8 mouse cellular contexts compared by ENCODE assay signal in the genomic region with DNA sequence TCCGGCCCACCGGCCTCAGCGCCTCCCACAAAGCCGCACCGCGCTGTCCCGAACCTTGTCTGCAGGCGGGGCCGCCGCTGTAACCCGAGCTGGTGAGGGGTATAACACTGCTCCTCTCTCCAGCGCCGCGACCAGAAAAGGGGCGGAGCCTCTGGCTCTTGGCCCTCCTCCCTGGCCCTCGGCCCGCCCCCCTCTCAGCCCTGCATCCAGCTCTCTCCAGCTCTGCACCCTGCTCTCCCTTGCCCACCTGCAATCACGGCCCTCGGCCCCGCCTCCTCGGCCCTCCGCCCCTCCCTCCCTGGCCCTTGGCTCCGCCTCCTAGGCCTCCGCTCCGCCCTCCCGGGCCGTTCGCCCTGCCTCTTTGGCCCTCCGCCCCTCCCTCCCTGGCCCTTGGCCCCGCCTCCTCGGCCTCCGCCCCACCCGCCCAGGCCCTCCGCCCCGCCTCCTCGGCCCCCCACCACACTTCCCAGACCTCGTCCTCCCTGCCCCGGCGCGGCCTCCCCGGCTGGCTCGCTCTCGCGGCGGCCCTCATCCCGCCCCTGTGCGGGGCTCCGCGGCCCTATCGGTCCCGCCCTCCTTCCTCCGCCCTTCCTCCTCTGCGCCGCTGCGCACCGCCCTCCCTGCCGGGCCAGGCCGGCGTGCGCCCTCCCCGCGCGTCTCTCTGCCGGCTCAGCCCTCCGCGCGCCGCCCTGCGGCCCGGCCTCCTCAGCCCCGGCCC. TPM values are rescaled to one million over a fixed set of nuclear protein-coding genes. Genes with fewer than 3 reads are reported as not detected.
A peak's percentile ranks its signal among the peaks of the same experiment; 100 is the strongest.
DNase-seq lines count a peak whose midpoint lies in the region; ATAC-seq and TF ChIP-seq lines count a peak whose summit lies in the region.

Gene Rassf8, plus strand, starts transcription at position 617 of the 718 bp plus-strand sequence.

- peak within 1 kb of the TSS; percentile 96 for H3K27ac ChIP-seq in embryonic facial prominence, embryonic 12.5 days
- peak within 1 kb of the TSS; percentile 94 for H3K27ac ChIP-seq in limb, embryonic 14.5 days (replicated peaks; ENCODE audit: low read depth, low read length)
- H3K27ac ChIP-seq in midbrain, embryonic 16.5 days (ENCODE audit: low read length), result peak within 1 kb of the TSS; percentile 77
- peak within 1 kb of the TSS; percentile 37 for H3K27ac ChIP-seq in spleen, adult 2 months (ENCODE audit: insufficient read depth, low read length)

- H3K4me3 ChIP-seq in erythroblast, embryonic 14.5 days (replicated peaks), result peak within 1 kb of the TSS; percentile 58
- peak within 1 kb of the TSS; percentile 78 for H3K4me3 ChIP-seq in embryonic facial prominence, embryonic 12.5 days
- peak within 1 kb of the TSS; percentile 88 for H3K4me3 ChIP-seq in limb, embryonic 14.5 days (replicated peaks; ENCODE audit: low read length)
- peak within 1 kb of the TSS; percentile 74 for H3K4me3 ChIP-seq in midbrain, embryonic 16.5 days (ENCODE audit: low read depth, low read length)
- peak within 1 kb of the TSS; percentile 58 for H3K4me3 ChIP-seq in spleen, adult 2 months (ENCODE audit: extremely low read depth, insufficient read depth, insufficient read length)

- no peak; the same call in 1 of the 2 replicates for ATAC-seq in erythroblast, adult 5-6 weeks (replicated peaks; ENCODE audit: low FRiP score, poor library complexity, severe bottlenecking)
- peak; percentile 98 for ATAC-seq in embryonic facial prominence, embryonic 12.5 days (ENCODE audit: insufficient number of reproducible peaks, insufficient read depth, low FRiP score, low TSS enrichment)
- peak; percentile 94 for ATAC-seq in limb, embryonic 14.5 days (ENCODE audit: low FRiP score, low read depth)
- ATAC-seq in midbrain, embryonic 16.5 days, result peak; percentile 96

- H3K9ac ChIP-seq in embryonic facial prominence, embryonic 12.5 days, result peak within 1 kb of the TSS; percentile 89
- H3K9ac ChIP-seq in limb, embryonic 14.5 days (ENCODE audit: low read depth, low read length, severe bottlenecking), result peak within 1 kb of the TSS; percentile 95
- H3K9ac ChIP-seq in midbrain, embryonic 16.5 days (ENCODE audit: low read depth, low read length), result peak within 1 kb of the TSS; percentile 69

- peaks cover 3% of the 10 kb centered on the region; the same call in 1 of the 2 replicates for H3K9me3 ChIP-seq in erythroblast, embryonic 14.5 days (ENCODE audit: control insufficient read depth, low read length)
- H3K9me3 ChIP-seq in embryonic facial prominence, embryonic 12.5 days, result no peaks in the 10 kb centered on the region
- no peaks in the 10 kb centered on the region; the same call in 1 of the 2 replicates for H3K9me3 ChIP-seq in limb, embryonic 14.5 days (ENCODE audit: control insufficient read depth, low read length)
- no peaks in the 10 kb centered on the region for H3K9me3 ChIP-seq in midbrain, embryonic 16.5 days (replicated peaks; ENCODE audit: control insufficient read depth, low read length, poor library complexity, severe bottlenecking)

- no peak for TF ChIP-seq POLR2A in limb, embryonic 14.5 days (IDR thresholded peaks at IDR 0.05; ENCODE audit: borderline replicate concordance, extremely low read depth, insufficient read depth, insufficient read length)
- TF ChIP-seq POLR2A in spleen, adult 2 months (IDR thresholded peaks at IDR 0.05; ENCODE audit: low read depth, low read length), result no peak

- H3K4me2 ChIP-seq in embryonic facial prominence, embryonic 12.5 days (replicated peaks), result peak within 1 kb of the TSS; percentile 70
- H3K4me2 ChIP-seq in limb, embryonic 14.5 days (replicated peaks; ENCODE audit: low read depth, low read length, severe bottlenecking), result peak within 1 kb of the TSS; percentile 75
- H3K4me2 ChIP-seq in midbrain, embryonic 16.5 days (ENCODE audit: low read length), result peak within 1 kb of the TSS; percentile 63

- no peak for TF ChIP-seq CTCF in spleen, adult 2 months (IDR thresholded peaks at IDR 0.05; ENCODE audit: extremely low read depth, insufficient read depth, insufficient read length, insufficient replicate concordance)

- H3K4me1 ChIP-seq in erythroblast, embryonic 14.5 days (ENCODE audit: control insufficient read depth), result peaks cover 10% of the 10 kb centered on the region
- H3K4me1 ChIP-seq in embryonic facial prominence, embryonic 12.5 days, result no peaks in the 10 kb centered on the region; the same call in none of the 2 replicates
- H3K4me1 ChIP-seq in limb, embryonic 14.5 days (ENCODE audit: control insufficient read depth, insufficient read depth, low read length), result peaks cover 13% of the 10 kb centered on the region
- H3K4me1 ChIP-seq in midbrain, embryonic 16.5 days (ENCODE audit: control insufficient read depth, insufficient read depth, low read length), result peaks cover 8% of the 10 kb centered on the region; the same call in 1 of the 2 replicates
- peaks cover 2% of the 10 kb centered on the region; the same call in 1 of the 2 replicates for H3K4me1 ChIP-seq in spleen, adult 2 months (ENCODE audit: control insufficient read depth, insufficient read depth, insufficient read length)

- peak; percentile 85 for DNase-seq in heart, adult 8-10 months (ENCODE audit: low spot score)
- peak; percentile 92 to 95 for DNase-seq in kidney, adult 8-10 months
- DNase-seq in limb, embryonic 14.5 days (ENCODE audit: low spot score), result peak; percentile 89
- DNase-seq in spleen, adult 2 months (ENCODE audit: low read depth in 1 of 2, low spot score in 2 of 2), result peak; percentile 40 to 76

- H3K36me3 ChIP-seq in erythroblast, embryonic 14.5 days (ENCODE audit: control insufficient read depth), result no peaks in the 10 kb centered on the region; the same call in 1 of the 2 replicates
- H3K36me3 ChIP-seq in embryonic facial prominence, embryonic 12.5 days, result peaks cover 4% of the 10 kb centered on the region; the same call in 1 of the 2 replicates
- H3K36me3 ChIP-seq in limb, embryonic 14.5 days (ENCODE audit: control insufficient read depth, insufficient read depth, low read length), result peaks cover 11% of the 10 kb centered on the region
- H3K36me3 ChIP-seq in midbrain, embryonic 16.5 days (ENCODE audit: control insufficient read depth, insufficient read depth, low read length), result no peaks in the 10 kb centered on the region
- H3K36me3 ChIP-seq in spleen, adult 2 months (ENCODE audit: control insufficient read depth, insufficient read depth, low read length), result no peaks in the 10 kb centered on the region

- under 1% methylated on average over 45 of the region's 71 CpGs for WGBS in embryonic facial prominence, embryonic 12.5 days
- WGBS in limb, embryonic 14.5 days, result under 1% methylated on average over 62 of the region's 71 CpGs
- WGBS in midbrain, embryonic 16.5 days, result under 1% methylated on average over 33 of the region's 71 CpGs
- WGBS in spleen, adult 2 months, result 4% methylated on average over 46 of the region's 71 CpGs

- peaks cover 52% of the 10 kb centered on the region for H3K27me3 ChIP-seq in erythroblast, embryonic 14.5 days (ENCODE audit: control insufficient read depth)
- no peaks in the 10 kb centered on the region for H3K27me3 ChIP-seq in embryonic facial prominence, embryonic 12.5 days
- H3K27me3 ChIP-seq in limb, embryonic 14.5 days (ENCODE audit: control insufficient read depth, insufficient read depth, low read length), result no peaks in the 10 kb centered on the region
- H3K27me3 ChIP-seq in midbrain, embryonic 16.5 days (ENCODE audit: control insufficient read depth, insufficient read depth, low read depth, low read length), result no peaks in the 10 kb centered on the region
- peaks cover 9% of the 10 kb centered on the region; the same call in 1 of the 2 replicates for H3K27me3 ChIP-seq in spleen, adult 2 months (ENCODE audit: control insufficient read depth, insufficient read depth, low read length)

RNA-seq across cellular contexts. Expression of gene Rassf8, which starts in this region (rescaled TPM):
- 0.06 TPM in 1 of 2 replicates, not detected in the other for polyA plus RNA-seq in erythroblast, embryonic 14.5 days (2012)
- total RNA-seq in erythroblast, adult 5-6 weeks (2015; ENCODE audit: low replicate concordance), result 0.19 and 3.8 TPM in 2 replicates
- total RNA-seq in erythroblast, adult 5-6 weeks (2017; ENCODE audit: low replicate concordance), result 3.0 and 3.5 TPM in 2 replicates
- 8.2 and 9.1 TPM in 2 replicates for polyA plus RNA-seq in embryonic facial prominence, embryonic 12.5 days (2016; fragmentation: Nextera tagmentation; extraction: Ambion mirVana)
- total RNA-seq in heart, adult 8-10 months (2022), result 10 to 100 TPM; 54.3 to 61.5 (median 55.4) TPM
- polyA plus RNA-seq in limb, embryonic 14.5 days (2012; rRNA removed), result 42.5 and 43.3 TPM in 2 replicates
- polyA plus RNA-seq in limb, embryonic 14.5 days (2014; fragmentation: Nextera tagmentation; extraction: Ambion mirVana), result 20.8 and 23.0 TPM in 2 replicates
- 5.0 and 6.0 TPM in 2 replicates for polyA plus RNA-seq in midbrain, embryonic 16.5 days (2015; fragmentation: Nextera tagmentation; extraction: Ambion mirVana)
- 2.8 and 2.9 TPM in 2 replicates for polyA plus RNA-seq in spleen, adult 2 months (2012; rRNA removed)

Comparison
In these comparisons a context has a peak if more than half of its experiments do, and no peak if none do; other contexts are left out.
1. RNA of gene Rassf8 (total RNA-seq): 54.3 to 61.5 TPM in heart, adult 8-10 months; 0.19 to 3.8 TPM in erythroblast, adult 5-6 weeks; every median in the first group is over 10 times any median in the second.
2. H3K27ac ChIP-seq: peak in every context shown above with its lines; median percentile 96 in embryonic facial prominence, embryonic 12.5 days; 94 in limb, embryonic 14.5 days; 77 in midbrain, embryonic 16.5 days; 37 in spleen, adult 2 months.
3. Peak in every context shown above with its lines, with median percentiles within 50 percentile points of each other: H3K4me3 ChIP-seq, H3K4me2 ChIP-seq, H3K9ac ChIP-seq and DNase-seq.